Mouse (Mus musculus): ENCODE results near the gene Psrc1. TPM values are rescaled to one million over a fixed set of nuclear protein-coding genes. Genes with fewer than 3 reads are reported as not detected.

Gene Psrc1
- total RNA-seq, 2 experiments from 2014 or later: 0.39 to 0.68 TPM

DNA sequence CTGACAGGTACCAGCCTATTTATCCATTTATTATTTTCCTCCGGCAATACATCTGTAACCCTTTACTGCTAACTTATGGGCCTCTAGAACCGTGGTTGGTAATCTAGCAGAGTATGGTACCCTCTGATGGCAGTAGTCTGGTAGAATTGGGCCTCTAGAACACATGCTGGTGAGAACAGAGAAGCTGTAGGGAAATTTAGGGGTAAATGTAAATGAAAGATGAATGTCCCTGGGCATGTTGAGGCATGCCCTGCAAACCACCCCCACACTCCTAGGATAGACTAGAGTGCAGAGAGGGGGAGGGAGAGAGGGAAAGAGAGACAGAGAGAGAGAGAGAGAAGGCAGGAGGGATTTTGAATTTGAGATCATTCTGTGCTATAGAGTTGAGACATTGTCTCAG is 786 bp downstream of the Psrc1 start:
- intact Hi-C loops (cut with DNase I): no loop called here
- no peak for DNase-seq

DNA sequence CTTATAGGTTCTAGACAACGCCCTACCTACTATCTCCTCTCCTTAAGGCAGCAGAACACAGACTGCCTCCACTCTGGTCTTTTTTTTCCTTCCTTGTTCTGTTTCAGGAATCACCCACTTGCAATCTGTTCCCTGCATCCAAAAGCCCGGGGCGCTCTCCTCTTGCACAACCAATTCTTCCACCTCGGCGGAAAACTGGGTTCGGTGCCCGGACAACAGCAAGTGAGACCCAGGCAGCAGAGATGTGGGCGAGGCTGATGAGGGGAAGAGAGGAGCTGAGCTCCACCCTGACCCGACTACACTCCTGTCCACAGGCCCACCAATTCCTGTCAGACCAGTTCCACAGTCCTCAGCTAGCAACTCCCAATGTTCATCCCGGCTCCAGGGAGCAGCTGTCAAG is 2.5 kb downstream of the Psrc1 start:
- no peak for DNase-seq
- intact Hi-C loops (cut with DNase I): no loop called here

DNA sequence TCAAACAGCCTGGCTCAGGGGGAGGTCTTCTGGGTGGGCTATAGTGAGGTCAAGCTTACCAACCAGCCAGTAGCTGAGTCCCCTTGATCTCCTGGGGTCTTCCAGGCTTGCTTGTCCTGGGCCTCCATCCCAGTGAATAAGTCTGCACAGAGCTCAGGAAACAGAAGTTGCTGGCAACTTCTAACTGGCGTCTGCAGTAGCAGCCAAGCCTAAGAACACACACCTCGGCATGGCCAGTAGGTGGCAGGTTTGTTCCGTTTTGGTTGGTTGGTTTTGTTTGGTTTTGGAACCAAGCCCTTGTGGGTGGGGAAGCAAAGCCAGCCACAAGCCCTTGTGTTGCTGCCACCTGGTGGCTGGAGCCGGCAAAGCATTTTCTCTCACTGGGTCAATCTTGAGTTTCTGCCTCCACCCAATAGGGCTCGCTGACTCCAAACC is 5.5 kb downstream of the Psrc1 start:
- intact Hi-C loops (cut with DNase I): loop anchor here (1.0 to 2.0 kb wide), 2 partner anchors 107 to 224 kb away; no protein-coding TSS in a partner anchor
- DNase-seq: peak; percentile 96 to 98

DNA sequence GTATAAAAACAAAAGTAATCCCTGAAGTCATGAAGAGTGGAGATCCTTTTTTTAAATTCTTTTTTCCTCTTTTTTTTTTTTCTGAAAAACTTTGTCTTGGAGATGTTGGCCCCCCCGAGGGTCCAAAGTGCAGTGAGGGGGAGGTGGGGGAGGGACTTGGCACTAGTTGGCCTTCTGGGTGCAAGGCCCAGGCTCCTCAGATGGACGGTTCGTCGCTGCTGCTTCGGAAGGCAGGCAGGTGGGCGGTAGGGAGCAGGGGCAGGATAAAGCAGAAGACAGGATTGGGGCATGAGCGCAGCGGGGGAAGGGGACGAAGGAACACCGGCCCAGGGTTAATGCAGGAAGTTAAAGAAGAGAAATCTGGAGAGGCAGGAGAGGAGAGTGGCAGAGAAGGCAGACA is 8.7 kb downstream of the Psrc1 start:
- intact Hi-C loops (cut with DNase I): no loop called here
- DNase-seq: no peak

DNA sequence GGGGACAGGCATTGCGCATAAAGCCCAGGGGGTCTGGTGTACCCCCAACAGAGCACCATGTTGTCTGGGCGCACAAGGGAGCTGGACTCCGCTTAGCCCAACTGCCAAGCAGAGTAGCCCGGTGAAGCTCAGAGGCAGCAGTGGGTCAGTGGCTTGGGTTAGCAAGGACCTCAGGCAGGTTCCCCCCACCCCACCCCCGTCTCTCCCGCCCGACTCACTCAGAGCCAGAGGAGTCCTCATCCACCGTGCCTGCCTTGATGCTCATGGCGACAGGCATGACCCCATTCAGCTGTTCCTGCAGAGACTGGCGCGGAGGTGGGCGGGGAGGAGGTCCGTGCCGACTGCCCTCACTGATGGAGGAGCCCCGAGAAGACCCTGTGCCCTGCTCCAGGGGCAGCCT is 9.2 kb downstream of the Psrc1 start:
- DNase-seq: no peak
- intact Hi-C loops (cut with DNase I): no loop called here

DNA sequence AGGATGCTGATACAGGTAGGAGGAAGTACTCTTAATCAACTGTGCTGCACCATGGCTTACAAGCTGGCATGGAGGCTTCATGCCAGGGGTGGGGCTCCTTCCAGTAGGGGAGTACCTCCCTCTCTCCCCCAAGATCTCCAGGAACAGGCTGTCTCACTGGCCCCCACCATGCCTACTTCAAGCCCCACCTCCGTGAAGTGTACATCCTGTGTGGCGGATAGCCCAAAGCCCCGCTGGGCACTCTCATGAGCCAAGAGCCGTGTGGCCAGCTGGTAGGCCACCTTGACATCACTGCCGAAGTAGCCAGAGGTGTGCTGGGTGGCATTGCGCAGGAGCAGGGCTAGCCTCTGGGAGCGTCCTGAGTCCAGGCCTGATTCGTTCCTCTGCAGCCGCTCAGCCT is 14.6 kb downstream of the Psrc1 start:
- no peak for DNase-seq
- intact Hi-C loops (cut with DNase I): no loop called here

DNA sequence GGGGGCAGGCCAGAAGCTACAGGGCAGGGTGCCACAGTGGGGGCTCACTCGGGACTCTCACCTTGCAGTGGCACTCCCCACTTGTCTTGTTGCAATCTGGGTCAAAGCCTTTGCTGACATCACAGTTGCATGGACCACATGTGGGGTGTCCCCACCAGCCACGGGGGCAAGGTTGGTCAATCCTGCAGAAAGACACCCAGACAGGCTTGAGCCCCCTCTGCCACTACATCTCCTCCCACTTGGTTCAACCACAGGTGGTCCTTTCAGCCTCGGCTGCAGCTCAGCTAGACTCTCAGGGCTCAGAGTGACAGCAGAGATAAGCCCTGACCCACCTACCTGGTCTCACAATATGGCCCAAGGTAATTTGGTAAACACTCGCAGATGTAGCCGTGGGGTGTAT is 16.8 kb downstream of the Psrc1 start:
- no peak for DNase-seq
- intact Hi-C loops (cut with DNase I): loop anchor here (5.0 kb wide), 1 partner anchor 372 kb away; no protein-coding TSS in a partner anchor

DNA sequence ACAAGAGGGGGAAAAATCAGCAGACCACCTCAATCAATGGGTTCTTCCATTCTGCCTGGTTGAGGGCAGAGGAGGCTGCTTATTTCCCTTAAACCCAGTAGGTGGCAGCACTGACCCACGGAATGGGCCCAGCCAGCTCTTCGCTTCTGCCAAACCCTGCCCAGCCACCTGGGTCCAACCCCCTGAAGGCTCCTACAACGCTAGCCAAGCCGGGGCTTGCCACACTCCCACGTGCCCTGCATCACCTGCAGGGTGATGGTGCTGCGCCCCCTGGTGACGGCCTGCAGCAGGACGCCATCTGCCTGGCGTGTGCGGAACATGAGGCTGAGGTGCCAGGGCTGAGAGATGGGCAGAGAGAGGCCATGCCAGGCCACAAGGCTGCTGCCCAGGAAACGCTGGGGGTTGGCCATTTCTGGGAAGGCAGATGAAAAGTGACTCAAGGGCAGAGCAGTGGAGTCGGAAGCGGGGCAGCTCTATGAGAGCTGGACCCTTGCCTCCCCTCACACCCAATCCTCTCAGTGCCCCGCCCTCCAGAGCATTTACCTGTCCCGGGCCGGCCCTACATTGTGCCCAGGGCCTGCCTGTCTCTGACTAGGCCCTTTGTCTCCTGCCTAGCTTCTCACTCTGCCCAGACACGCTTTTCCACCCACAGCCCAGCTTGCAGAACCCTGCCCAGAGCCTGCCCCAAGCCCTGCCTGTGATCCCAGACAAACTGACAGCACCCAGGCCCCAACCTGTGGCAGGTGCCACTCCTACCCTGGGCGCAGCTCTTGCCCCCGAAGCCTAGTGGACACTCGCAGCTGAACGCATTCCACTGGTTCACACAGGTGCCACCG is 18.3 kb downstream of the Psrc1 start:
- intact Hi-C loops (cut with DNase I): loop anchor here (1.0 to 5.0 kb wide), 2 partner anchors 161 to 370 kb away; no protein-coding TSS in a partner anchor
- DNase-seq: peak; percentile 79

DNA sequence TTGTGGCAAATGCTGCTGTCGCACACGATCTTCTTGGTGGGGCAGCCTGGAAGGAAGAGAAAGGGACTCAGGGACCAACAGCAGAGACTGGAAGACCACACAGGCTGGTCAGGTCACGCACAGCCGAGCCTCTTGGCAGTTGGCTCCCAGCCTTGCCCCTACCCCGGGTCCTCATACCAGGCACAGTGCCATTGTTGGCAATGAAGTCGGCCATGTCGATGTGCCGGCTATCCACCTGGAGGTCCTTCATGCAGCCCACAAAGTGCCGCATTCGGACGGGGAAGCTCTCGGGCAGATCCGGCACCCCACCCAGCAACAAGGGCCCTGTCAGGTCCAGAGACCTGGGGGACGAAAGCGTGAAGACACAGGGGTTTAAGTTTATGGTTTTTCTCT is 18.9 kb downstream of the Psrc1 start:
- no peak for DNase-seq
- intact Hi-C loops (cut with DNase I): loop anchor here (5.0 kb wide), 1 partner anchor 370 kb away; no protein-coding TSS in a partner anchor

DNA sequence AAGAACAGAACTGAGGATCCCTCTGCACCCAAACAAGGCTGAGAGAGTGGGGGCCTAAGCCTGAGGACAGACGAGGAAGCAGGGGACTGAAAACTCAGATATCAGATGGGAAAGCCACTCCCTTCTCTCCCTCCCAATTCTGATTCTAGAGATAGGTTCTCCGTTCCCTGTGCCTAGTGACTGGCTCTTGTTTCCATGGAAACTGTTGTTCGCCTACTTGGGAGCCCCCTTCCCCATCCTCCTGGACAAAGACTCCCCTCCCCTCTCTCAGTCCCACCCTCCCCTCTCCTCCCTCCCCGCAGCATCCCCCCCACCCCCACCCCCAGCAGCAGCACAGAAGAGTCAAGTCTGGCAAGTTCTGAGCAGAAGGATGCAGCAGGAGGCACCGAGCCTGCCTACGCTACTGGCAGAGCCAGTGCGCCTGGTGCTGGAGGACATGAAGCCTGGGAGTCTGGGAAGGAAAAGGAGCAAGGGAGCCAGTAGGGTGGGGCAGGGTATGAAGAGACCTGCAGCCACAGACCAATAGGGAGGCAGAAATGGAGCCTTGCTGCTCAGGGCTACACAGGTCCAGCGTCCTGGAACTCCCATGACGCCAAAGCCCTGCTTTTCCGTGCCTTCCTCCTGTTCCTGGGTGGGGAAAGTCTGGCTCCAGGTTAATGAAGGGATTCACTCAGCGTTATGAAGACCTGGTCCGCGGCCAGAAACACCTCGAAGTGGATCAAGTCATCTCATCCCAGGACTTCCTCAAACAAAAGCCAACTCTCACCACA is 22.1 kb downstream of the Psrc1 start:
- no peak for DNase-seq
- intact Hi-C loops (cut with DNase I): no loop called here

DNA sequence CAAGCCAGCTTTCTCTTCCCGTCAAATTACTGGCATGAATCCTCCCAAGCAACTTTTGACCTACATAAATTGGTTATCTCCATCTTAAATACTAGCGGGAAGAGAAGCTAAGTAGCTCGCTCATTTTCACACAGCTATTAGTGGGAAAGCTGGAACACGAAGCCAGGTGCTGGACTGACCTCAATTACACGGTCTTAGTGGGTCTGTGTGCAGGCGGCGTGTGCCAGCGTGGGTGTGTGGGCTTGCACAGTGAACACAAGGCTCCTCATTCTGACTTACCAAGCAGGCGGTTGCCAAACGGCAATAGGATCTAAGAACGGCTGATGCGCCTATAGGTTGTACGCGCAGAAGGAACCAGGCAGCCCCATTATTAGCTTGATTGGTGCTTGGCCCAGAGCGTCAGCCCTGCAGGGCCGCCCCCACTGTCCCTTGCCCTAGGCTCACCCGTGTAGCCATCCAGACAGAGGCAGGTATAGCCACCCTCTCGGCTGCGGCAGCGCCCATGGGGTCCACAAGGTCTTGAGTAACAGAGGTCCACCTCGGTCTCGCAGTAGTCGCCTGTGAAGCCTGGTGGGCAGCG is 22.8 kb downstream of the Psrc1 start:
- intact Hi-C loops (cut with DNase I): no loop called here
- DNase-seq: no peak

DNA sequence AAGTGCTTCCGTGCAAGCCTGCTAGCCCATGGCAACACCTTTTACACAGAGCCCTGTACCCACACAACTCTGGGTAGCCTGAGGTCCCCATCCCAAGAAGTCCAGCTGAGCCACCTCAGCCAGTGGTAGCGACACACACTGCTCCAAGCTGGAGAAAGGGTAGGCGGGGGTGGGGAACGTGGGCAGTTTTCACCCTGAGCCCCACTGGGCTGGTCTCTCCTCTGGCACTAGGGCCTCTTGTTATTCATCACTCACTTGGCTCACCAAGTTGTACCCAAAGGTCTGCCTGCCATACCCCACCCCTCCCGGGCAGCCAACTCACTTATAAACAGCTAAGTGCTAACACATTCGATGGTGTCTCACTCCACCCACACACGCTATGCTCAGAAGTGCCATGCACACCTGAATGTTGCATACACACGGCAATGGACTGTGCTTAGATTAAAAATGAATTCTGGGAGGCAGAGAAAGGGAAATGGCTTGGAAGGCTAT is 24.9 kb downstream of the Psrc1 start:
- DNase-seq: no peak
- intact Hi-C loops (cut with DNase I): no loop called here

DNA sequence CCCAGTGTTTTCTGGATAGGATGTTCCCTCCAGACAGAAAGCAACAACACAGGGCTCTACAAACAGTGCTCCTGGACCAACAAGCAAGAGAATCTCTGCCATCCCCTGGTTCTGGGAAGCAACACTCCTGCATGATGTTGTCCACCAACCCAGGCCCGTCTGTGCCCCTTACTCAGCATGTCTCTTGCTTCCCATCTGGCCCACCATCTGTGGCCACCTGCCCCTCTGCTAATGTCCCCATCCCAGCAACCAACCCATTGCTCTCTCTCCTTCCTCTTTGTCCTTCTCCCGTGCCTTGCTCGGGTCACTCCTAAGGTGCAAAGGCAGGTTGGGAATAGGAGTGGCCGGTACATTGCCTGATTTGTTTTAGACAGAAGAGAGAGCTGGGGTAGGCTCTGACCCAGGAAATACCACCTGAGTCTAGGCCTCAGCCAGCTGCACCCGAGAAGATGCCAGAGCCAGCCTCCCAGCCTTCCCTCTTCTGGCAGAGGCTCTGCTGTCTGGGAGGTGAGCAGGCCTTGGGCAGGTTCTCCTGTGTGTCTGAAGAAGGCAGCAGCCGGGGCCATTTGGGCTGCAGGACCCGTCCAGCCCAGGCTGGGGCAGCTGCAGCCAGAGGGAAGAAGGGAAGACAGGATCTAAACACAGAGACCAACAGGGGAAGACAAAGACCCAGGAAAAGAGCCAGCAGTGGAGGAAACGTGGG is 26.2 kb downstream of the Psrc1 start:
- intact Hi-C loops (cut with DNase I): loop anchor here (5.0 to 10.0 kb wide), 2 partner anchors 47 to 245 kb away; partner anchors contain the start of gene Clcc1
- DNase-seq: no peak

DNA sequence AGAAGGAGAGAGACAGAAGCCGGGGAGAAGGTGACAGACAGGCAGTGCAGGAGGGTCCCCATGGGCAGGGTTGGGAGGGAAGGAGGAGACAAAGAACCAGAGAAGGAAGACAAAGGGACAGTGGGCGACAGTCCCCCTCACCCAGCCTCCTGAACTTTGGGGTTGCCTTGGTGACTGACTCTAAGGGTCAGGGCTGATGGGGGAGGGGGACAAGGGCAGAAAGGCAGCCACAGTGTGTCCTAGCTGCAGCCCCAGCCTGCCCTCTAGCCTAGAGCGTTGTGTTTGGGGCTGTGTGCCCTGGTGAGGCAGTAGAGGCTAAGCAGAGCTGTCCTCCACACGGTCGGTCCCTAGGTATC is 26.7 kb downstream of the Psrc1 start:
- no peak for DNase-seq
- intact Hi-C loops (cut with DNase I): loop anchor here (5.0 to 10.0 kb wide), 2 partner anchors 47 to 244 kb away; partner anchors contain the start of gene Clcc1

DNA sequence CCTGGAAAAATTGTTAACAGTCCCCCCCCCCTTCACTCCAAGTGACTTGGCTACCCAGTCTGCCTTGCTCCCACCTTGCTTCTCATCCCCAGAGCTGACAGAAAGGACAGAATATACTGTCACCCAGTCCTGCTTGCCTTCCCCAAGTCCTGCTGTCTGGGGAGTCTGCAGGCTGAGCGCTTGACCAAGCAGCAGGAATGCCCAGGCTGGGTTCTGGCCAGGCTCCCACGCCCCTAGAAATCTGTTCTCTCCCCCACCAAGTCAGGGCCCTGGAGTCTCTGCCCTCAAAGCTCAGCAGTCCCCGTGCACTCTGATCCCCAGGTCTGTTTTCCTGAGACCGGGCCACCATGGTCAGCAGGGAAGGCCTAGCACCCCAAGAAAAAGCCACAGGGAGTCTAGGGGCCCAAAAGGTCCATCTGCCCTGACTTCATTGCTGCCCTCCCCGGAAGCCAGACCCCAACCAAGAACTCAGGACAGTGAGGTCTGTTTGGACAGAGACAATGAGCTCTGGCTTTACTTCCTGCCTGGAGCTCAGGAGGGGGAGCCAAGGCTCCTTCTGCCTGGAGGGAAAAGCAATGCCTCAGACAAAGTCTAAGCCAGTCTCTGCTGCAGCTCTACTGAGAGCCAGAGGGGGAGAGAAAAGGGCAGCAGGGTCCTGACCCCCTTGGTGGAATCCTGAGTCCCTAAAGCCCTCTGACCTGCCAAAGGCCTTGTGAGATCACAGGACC is 27.6 kb downstream of the Psrc1 start:
- intact Hi-C loops (cut with DNase I): loop anchor here (5.0 to 10.0 kb wide), 2 partner anchors 46 to 244 kb away; partner anchors contain the start of gene Clcc1
- no peak for DNase-seq

DNA sequence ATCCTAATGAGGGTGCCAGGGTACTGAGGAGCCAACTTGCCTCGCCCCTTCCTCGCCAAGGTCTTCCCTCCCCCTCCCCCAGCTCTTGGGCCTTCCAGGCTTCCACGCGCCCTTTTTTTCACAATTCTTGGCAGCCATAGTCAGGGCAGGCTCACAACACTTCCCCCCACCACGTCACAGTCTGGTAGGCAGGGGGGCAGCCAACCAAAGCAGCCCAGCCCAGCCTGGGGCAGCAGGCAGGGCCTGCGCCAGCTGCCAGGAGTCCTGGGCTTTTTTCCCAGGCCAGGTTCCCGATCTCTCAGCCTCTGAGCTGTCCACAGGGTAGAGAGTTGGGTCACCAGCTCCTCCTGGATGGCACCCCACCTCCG is 28.1 kb downstream of the Psrc1 start:
- intact Hi-C loops (cut with DNase I): loop anchor here (5.0 to 10.0 kb wide), 2 partner anchors 46 to 243 kb away; partner anchors contain the start of gene Clcc1
- DNase-seq: peak in 1 of 2 experiments; percentile 25

DNA sequence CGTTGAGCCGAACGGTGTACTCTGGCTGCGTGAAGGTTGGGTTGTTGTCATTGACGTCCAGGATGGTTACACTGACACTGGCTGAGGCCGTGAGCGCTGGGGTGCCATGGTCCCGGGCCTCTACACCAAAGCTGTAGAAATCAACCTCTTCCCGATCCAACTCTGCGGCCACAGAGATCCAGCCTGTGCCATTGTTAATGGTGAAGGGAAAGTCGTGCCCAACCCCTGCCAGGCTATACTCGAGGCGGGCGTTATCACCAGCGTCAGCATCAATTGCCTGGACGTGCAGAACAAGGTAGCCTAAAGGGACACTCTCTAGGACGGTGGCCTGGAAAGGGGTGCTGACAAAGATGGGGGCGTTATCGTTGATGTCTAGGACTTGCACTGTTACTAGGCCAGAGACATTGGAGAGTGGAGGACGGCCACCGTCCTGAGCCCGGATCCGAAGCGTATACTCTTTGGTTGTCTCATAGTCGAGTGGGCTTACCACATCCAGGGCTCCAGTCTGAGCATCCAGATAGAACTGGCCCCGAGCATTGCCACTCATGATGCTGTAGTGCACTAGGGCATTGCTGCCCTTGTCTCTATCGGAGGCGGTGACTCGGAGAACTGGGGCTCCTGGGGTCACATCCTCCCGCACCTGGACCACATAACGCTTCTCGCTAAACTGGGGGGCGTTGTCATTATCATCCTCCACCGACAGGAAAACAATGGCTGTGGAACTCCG is 30.2 kb downstream of the Psrc1 start:
- DNase-seq: no peak
- intact Hi-C loops (cut with DNase I): loop anchor here (5.0 to 10.0 kb wide), 2 partner anchors 44 to 241 kb away; partner anchors contain the start of gene Clcc1
